Comparison of ENCODE assay signal across 28 mouse cellular contexts in genomic region chr11:59154220-59154619, GRCm38 (mm10). TPM values are rescaled to one million over a fixed set of nuclear protein-coding genes. Genes with fewer than 3 reads are reported as not detected.
DNase-seq lines count a peak whose midpoint lies in the region; ATAC-seq and TF ChIP-seq lines count a peak whose summit lies in the region.
"Had no signal": no experiment of that assay in that cellular context is flagged by ENCODE, and none has a peak within 500 bp of the region (broad histone marks: within the 10 kb centered on the region; RNA-seq: fewer than 3 reads in every experiment).

No protein-coding gene starts in this region.

- WGBS in heart, embryonic 14.5 days: 44% methylated on average over 7 of the region's 7 CpGs
- 92% methylated on average over 7 of the region's 7 CpGs for WGBS in midbrain, embryonic 15.5 days

- DNase-seq in gastrocnemius, adult 2 months: no peak
- DNase-seq in gastrocnemius, postnatal 25 days: no peak
- DNase-seq in heart, adult 8-10 months (ENCODE audit: low spot score): no peak
- DNase-seq in adrenal gland, adult 8-10 months: peak; percentile 51
- DNase-seq in adrenal gland, postnatal 25 days: peak; percentile 26
- no peak for DNase-seq in urinary bladder, postnatal 36 days (ENCODE audit: low spot score in 2 of 2)
- DNase-seq: cerebellum, adult 18-20 months; cerebellum, postnatal 14 days; kidney, adult 11 months; kidney, postnatal 4 days; layer of hippocampus, adult 9-11 months; liver; lung, postnatal 14 days; right cerebral cortex, postnatal 14 days; thymus, adult 2 months; thymus, postnatal 4 days had no signal

- no peak overlapping the region for H3K4me3 ChIP-seq in gastrocnemius, adult 2 months
- no peak overlapping the region for H3K4me3 ChIP-seq in heart, embryonic 14.5 days (ENCODE audit: control insufficient read depth in 1 of 2, insufficient read depth in 1 of 2, low read depth in 1 of 2, low read length in 2 of 2)
- H3K4me3 ChIP-seq in midbrain, embryonic 15.5 days: no peak overlapping the region
- H3K4me3 ChIP-seq: embryonic facial prominence, embryonic 12.5 days; forebrain, embryonic 13.5 days; hindbrain, embryonic 13.5 days; midbrain, embryonic 12.5 days had no signal

- peaks cover 23% of the 10 kb centered on the region for H3K36me3 ChIP-seq in heart, embryonic 14.5 days (ENCODE audit: control insufficient read depth, insufficient read depth, low read length)
- H3K36me3 ChIP-seq in midbrain, embryonic 15.5 days (replicated peaks): 0 out of 2 replicates have a peak, but pooled peaks cover 17% of the 10 kb centered on the region

- H3K4me2 ChIP-seq in heart, embryonic 14.5 days (ENCODE audit: low read length): no peak overlapping the region
- no peak overlapping the region for H3K4me2 ChIP-seq in midbrain, embryonic 15.5 days
- H3K4me2 ChIP-seq: embryonic facial prominence, embryonic 12.5 days; forebrain, embryonic 13.5 days; hindbrain, embryonic 13.5 days; midbrain, embryonic 12.5 days had no signal

- H3K9ac ChIP-seq in heart, embryonic 14.5 days (ENCODE audit: low read length): no peak overlapping the region
- H3K9ac ChIP-seq in midbrain, embryonic 15.5 days: no peak overlapping the region
- H3K9ac ChIP-seq: embryonic facial prominence, embryonic 12.5 days; forebrain, embryonic 13.5 days; hindbrain, embryonic 13.5 days; midbrain, embryonic 12.5 days had no signal

- H3K27ac ChIP-seq in gastrocnemius, adult 2 months: peak overlapping the region; percentile 35
- peak overlapping the region; percentile 69 to 70 for H3K27ac ChIP-seq in heart, embryonic 14.5 days (replicated peaks in 1 of 2; ENCODE audit: control insufficient read depth in 1 of 2, insufficient read depth in 1 of 2, low read depth in 2 of 2, low read length in 2 of 2)
- no peak overlapping the region for H3K27ac ChIP-seq in midbrain, embryonic 15.5 days
- H3K27ac ChIP-seq: embryonic facial prominence, embryonic 12.5 days; forebrain, embryonic 13.5 days; hindbrain, embryonic 13.5 days; midbrain, embryonic 12.5 days; stomach, postnatal 0 days had no signal

- no peak for TF ChIP-seq CTCF in gastrocnemius, adult 2 months (IDR thresholded peaks at IDR 0.05)

- H3K4me1 ChIP-seq in heart, embryonic 14.5 days (ENCODE audit: control insufficient read depth in 2 of 2, insufficient read depth in 2 of 2, low read length in 2 of 2): peaks cover 8 to 11% of the 10 kb centered on the region in 2 experiments
- no peaks in the 10 kb centered on the region for H3K4me1 ChIP-seq in midbrain, embryonic 15.5 days
- H3K4me1 ChIP-seq: embryonic facial prominence, embryonic 12.5 days; forebrain, embryonic 13.5 days; hindbrain, embryonic 13.5 days; midbrain, embryonic 12.5 days had no signal

- peak; percentile 37; the same call in 1 of the 2 replicates for ATAC-seq in heart, embryonic 14.5 days (ENCODE audit: insufficient number of reproducible peaks, insufficient read depth, low FRiP score, low read depth)
- no peak for ATAC-seq in midbrain, embryonic 15.5 days (replicated peaks)
- ATAC-seq: forebrain, embryonic 13.5 days; Patski had no signal

- intact Hi-C loops in gastrocnemius, adult 2 months (cut with DNase I): no loop called here

- H3K27me3 ChIP-seq in heart, embryonic 14.5 days (ENCODE audit: control insufficient read depth, insufficient read depth, low read length): no peaks in the 10 kb centered on the region
- H3K27me3 ChIP-seq in midbrain, embryonic 15.5 days (replicated peaks): no peaks in the 10 kb centered on the region
- H3K27me3 ChIP-seq: embryonic facial prominence, embryonic 12.5 days; forebrain, embryonic 13.5 days; hindbrain, embryonic 13.5 days; midbrain, embryonic 12.5 days had no signal

- H3K9me3 ChIP-seq in heart, embryonic 14.5 days (ENCODE audit: control insufficient read depth, low read length): no peaks in the 10 kb centered on the region
- no peaks in the 10 kb centered on the region for H3K9me3 ChIP-seq in midbrain, embryonic 15.5 days
- H3K9me3 ChIP-seq: embryonic facial prominence, embryonic 12.5 days; forebrain, embryonic 13.5 days; G1E; hindbrain, embryonic 13.5 days; midbrain, embryonic 12.5 days had no signal

RNA-seq across cellular contexts. Expression of gene Iba57, which starts 9.3 kb away (rescaled TPM):
- 1 to 10 TPM; 6.7 to 9.3 TPM for total RNA-seq in gastrocnemius, adult 2 months (2021)
- 1 to 10 TPM; 7.3 to 9.3 TPM for total RNA-seq in gastrocnemius, postnatal 25 days (2021)
- polyA plus RNA-seq in heart, embryonic 14.5 days (2014; fragmentation: Nextera tagmentation; extraction: Ambion mirVana): 4.6 and 4.9 TPM in 2 replicates
- 10 to 100 TPM; 14.8 to 21.8 (median 19.4) TPM for total RNA-seq in heart, adult 8-10 months (2022)
- total RNA-seq in adrenal gland, adult 8-10 months (2022): 10 to 100 TPM; 19.3 to 23.3 (median 21.1) TPM
- 17.9 and 18.1 TPM in 2 replicates for total RNA-seq in adrenal gland, postnatal 25 days (2021)
- 7.2 and 8.7 TPM in 2 replicates for polyA plus RNA-seq in midbrain, embryonic 15.5 days (2015; fragmentation: Nextera tagmentation; extraction: Ambion mirVana)

RNA-seq across cellular contexts. Expression of gene Obscn, which starts 18.0 kb away (rescaled TPM):
- 1,000 to 10,000 TPM; 1,792 to 1,942 TPM for total RNA-seq in gastrocnemius, adult 2 months (2021)
- total RNA-seq in gastrocnemius, postnatal 25 days (2021): 1,000 to 10,000 TPM; 1,440 to 1,520 TPM
- polyA plus RNA-seq in heart, embryonic 14.5 days (2014; fragmentation: Nextera tagmentation; extraction: Ambion mirVana): 69.1 and 69.4 TPM in 2 replicates
- total RNA-seq in heart, adult 8-10 months (2022): 1,000 to 10,000 TPM in 1 of 4 experiments, 100 to 1,000 TPM in 3; 788 to 1,002 (median 896) TPM
- total RNA-seq in adrenal gland, adult 8-10 months (2022): 1 to 10 TPM; 1.5 to 2.2 (median 1.6) TPM
- 0.95 and 1.0 TPM in 2 replicates for total RNA-seq in adrenal gland, postnatal 25 days (2021)
- polyA plus RNA-seq in midbrain, embryonic 15.5 days (2015; fragmentation: Nextera tagmentation; extraction: Ambion mirVana): 0.28 and 0.38 TPM in 2 replicates
- total RNA-seq: megakaryocyte, adult 5-6 weeks had no signal

RNA-seq across cellular contexts. Expression of gene Gjc2, which starts 28.8 kb away (rescaled TPM):
- total RNA-seq in gastrocnemius, adult 2 months (2021): under 1 TPM; 0.10 to 0.20 TPM
- total RNA-seq in gastrocnemius, postnatal 25 days (2021): under 1 TPM; 0.33 to 0.48 TPM
- polyA plus RNA-seq in heart, embryonic 14.5 days (2014; fragmentation: Nextera tagmentation; extraction: Ambion mirVana): 0.23 and 0.39 TPM in 2 replicates
- total RNA-seq in heart, adult 8-10 months (2022): under 1 TPM; 0.62 to 0.82 (median 0.63) TPM
- total RNA-seq in adrenal gland, adult 8-10 months (2022): 1 to 10 TPM in 2 of 4 experiments, under 1 TPM in 2; 0.66 to 1.4 (median 1.2) TPM
- 0.43 and 0.57 TPM in 2 replicates for total RNA-seq in adrenal gland, postnatal 25 days (2021)
- polyA plus RNA-seq in midbrain, embryonic 15.5 days (2015; fragmentation: Nextera tagmentation; extraction: Ambion mirVana): 0.13 and 0.28 TPM in 2 replicates
- total RNA-seq: G1E; megakaryocyte, adult 5-6 weeks; monocyte, adult 5-6 weeks had no signal
- polyA plus RNA-seq: forebrain, embryonic 13.5 days; G1E; neural tube, embryonic 11.5 days had no signal

RNA-seq across cellular contexts. Expression of gene Guk1, which starts 37.8 kb away (rescaled TPM):
- 10 to 100 TPM; 25.4 to 28.7 TPM for total RNA-seq in gastrocnemius, adult 2 months (2021)
- total RNA-seq in gastrocnemius, postnatal 25 days (2021): 10 to 100 TPM; 18.7 to 24.5 TPM
- 133 and 136 TPM in 2 replicates for polyA plus RNA-seq in heart, embryonic 14.5 days (2014; fragmentation: Nextera tagmentation; extraction: Ambion mirVana)
- total RNA-seq in heart, adult 8-10 months (2022): 100 to 1,000 TPM; 112 to 142 (median 128) TPM
- 10 to 100 TPM; 67.1 to 80.4 (median 72.1) TPM for total RNA-seq in adrenal gland, adult 8-10 months (2022)
- total RNA-seq in adrenal gland, postnatal 25 days (2021): 49.2 and 54.6 TPM in 2 replicates
- 232 and 257 TPM in 2 replicates for polyA plus RNA-seq in midbrain, embryonic 15.5 days (2015; fragmentation: Nextera tagmentation; extraction: Ambion mirVana)

RNA-seq across cellular contexts. Expression of gene Mrpl55, which starts 48.1 kb away (rescaled TPM):
- total RNA-seq in gastrocnemius, adult 2 months (2021): 10 to 100 TPM; 49.7 to 71.0 TPM
- total RNA-seq in gastrocnemius, postnatal 25 days (2021): 10 to 100 TPM; 47.8 to 48.4 TPM
- 131 and 133 TPM in 2 replicates for polyA plus RNA-seq in heart, embryonic 14.5 days (2014; fragmentation: Nextera tagmentation; extraction: Ambion mirVana)
- 100 to 1,000 TPM; 100 to 119 (median 114) TPM for total RNA-seq in heart, adult 8-10 months (2022)
- total RNA-seq in adrenal gland, adult 8-10 months (2022): 10 to 100 TPM; 46.0 to 53.6 (median 47.1) TPM
- 42.3 and 52.6 TPM in 2 replicates for total RNA-seq in adrenal gland, postnatal 25 days (2021)
- 89.8 and 93.2 TPM in 2 replicates for polyA plus RNA-seq in midbrain, embryonic 15.5 days (2015; fragmentation: Nextera tagmentation; extraction: Ambion mirVana)

Comparison
In these comparisons a context has a peak if more than half of its experiments do, and no peak if none do; other contexts are left out.
1. DNase-seq: peak in adrenal gland, adult 8-10 months (single experiment) and adrenal gland, postnatal 25 days (single experiment); none in gastrocnemius, adult 2 months (single experiment), gastrocnemius, postnatal 25 days (single experiment), heart, adult 8-10 months (single experiment) and urinary bladder, postnatal 36 days (0 of 2).
2. RNA of gene Obscn, which starts 18.0 kb away (total RNA-seq): 1,792 to 1,942 TPM in gastrocnemius, adult 2 months, 1,440 to 1,520 TPM in gastrocnemius, postnatal 25 days and 788 to 1,002 TPM in heart, adult 8-10 months; 1.5 to 2.2 TPM in adrenal gland, adult 8-10 months and 0.95 to 1.0 TPM in adrenal gland, postnatal 25 days; every median in the first group is over 100 times any median in the second.